Mouse (Mus musculus) cerebellum, adult 2 months (tissue): ENCODE results near the gene Gm28051.

Source experiments
- CTCF ChIP-seq: fragments of 200-500 bp; IDR thresholded peaks from 2 replicates; pipeline ENCODE4 v1.5.1; 2011; ENCODE audit warnings: low read depth, mild to moderate bottlenecking, control low read depth, low read length, moderate library complexity, borderline replicate concordance; ENCODE audit not compliant: insufficient read depth
- POLR2A ChIP-seq: fragments of 200-500 bp; IDR thresholded peaks from 2 replicates; pipeline ENCODE4 v1.6.1; 2011; ENCODE audit warnings: low read length, control low read depth, borderline replicate concordance; ENCODE audit not compliant: insufficient read depth

GRCm38 (mm10) chr12:102722451-102722850 lies 35.1 kb downstream of the Gm28051 start:
- TF ChIP-seq CTCF (no peak), POLR2A (no peak)
